Mouse (Mus musculus) gastrocnemius, postnatal 25 days (tissue): Measurements from ENCODE around the gene Ptk7. TPM values are rescaled to one million over a fixed set of nuclear protein-coding genes. Genes with fewer than 3 reads are reported as not detected.

Experiments
- DNase-seq: peaks from one replicate; pipeline ENCODE4 v3.0.0; 2022
- total RNA-seq, 2 experiments: library from RNA; stranded (reverse); gene quantifications; 1 replicate in 1 of 2; 2 replicates in 1 of 2; pipeline ENCODE4 v1.2.3; 2021

Gene Ptk7
- total RNA-seq, 2 experiments from 2014 or later = 1.1 to 1.3 TPM

DNA sequence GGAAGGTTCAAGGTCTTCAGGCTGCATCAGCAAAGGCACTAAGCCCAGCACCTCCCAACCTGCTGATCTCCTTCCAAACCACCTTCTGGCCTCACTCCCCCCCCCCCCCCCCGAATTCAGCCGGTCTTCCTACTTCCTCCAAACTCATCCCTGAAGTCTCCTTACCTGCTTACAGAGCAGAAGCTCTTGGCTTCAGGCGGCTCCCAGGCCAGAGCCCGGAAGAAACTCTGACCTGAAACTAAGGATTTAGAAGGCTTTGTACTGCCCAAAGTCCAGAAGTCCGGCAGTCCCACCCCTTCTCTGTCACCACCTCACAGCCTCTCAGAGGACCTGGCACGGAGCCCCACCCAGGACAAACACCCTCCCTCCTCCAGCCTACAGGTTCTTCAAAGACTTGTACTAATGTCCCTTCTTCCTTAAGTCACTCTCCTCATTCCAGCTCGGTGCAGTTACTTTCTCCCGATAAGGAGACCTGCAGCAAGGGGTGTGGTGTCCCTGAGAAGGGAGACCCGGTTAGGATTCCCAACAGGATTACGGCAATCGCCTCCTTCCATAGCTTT lies 15.7 kb upstream of the Ptk7 start:
- DNase-seq = no peak

- no peak for DNase-seq
These were observed 15.0 kb upstream of the Ptk7 start for GRCm38 (mm10) chr17:46644152-46644805.

- DNase-seq = no peak
These were observed 12.8 kb upstream of the Ptk7 start for GRCm38 (mm10) chr17:46642060-46642459.

GRCm38 (mm10) chr17:46639929-46640328 lies 10.6 kb upstream of the Ptk7 start:
- no peak for DNase-seq

DNA sequence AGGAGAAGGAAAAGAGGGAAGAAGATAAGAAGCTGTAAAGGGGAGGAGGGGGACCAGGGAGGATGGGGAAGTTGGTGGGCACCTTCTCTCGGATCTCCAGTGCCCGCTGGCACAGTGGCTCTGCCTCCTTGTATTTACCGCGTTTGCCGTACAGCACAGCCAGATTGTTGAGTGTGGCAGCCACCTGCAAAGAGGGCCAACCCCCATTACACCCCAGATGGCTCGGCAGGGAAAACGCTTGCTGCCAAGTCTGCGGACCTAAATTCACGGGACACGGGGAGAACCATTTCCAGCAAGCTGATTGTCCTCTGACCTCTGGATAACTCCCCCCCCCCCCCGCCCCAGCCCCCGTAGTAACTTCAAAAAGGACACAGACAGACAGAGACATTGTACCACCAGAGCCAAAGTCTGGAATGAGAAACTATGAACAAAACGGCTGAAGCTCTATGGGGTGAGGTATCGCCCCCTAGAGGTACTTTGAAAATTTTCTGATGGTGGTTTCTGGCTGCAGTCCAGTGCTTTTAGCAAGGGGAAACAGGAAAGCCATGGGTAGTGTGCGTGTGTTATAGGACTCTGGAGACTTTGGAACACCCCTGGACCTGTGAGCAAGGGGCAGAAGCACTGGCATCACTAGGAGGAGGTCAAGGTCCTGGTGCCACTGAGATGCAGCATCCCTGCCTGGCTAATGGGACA lies 7.7 kb upstream of the Ptk7 start:
- peak; percentile 42 for DNase-seq

GRCm38 (mm10) chr17:46629685-46630441 lies 559 bp upstream of the Ptk7 start:
- no peak for DNase-seq

- DNase-seq = no peak
These were observed 873 bp downstream of the Ptk7 start for GRCm38 (mm10) chr17:46628471-46628790.

DNA sequence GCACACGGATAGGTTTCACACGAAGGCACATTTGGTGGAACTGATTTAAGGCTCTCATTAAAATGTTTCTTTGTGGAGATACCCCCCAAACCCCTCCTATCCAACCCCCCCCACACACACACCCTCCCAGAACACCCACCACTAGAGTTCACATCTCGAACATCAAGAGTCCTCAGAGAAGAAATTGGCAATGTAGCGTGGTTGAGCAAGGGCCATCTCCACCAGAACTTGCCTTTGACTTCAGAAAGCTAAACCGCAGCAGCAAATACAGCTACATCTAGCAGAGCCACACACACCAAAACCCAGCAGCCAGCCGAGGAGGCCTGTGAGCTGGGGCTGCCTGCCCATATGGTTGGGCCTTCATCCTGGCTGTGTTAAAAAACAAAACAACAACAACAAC lies 1.9 kb downstream of the Ptk7 start:
- no peak for DNase-seq

DNA sequence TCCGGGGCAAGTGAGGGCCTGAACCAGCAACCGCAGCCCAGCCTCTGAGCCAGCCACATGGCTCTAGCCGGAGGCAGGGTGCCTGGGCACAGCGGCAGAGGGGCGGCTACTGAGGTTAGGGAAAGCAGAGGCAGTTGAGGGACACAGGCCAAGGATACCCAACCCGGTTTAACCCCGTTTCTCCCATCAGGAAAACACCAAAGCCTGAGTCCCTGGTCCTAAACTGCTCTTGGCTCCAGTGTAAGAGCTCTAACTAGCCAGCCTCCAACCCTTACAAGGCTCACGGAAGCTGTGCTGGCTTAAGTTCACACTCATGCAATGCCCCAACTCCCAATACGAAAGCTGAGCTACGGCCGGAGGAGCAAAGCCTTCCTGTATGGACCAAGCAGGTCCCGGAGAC lies 4.7 kb downstream of the Ptk7 start:
- no peak for DNase-seq

DNA sequence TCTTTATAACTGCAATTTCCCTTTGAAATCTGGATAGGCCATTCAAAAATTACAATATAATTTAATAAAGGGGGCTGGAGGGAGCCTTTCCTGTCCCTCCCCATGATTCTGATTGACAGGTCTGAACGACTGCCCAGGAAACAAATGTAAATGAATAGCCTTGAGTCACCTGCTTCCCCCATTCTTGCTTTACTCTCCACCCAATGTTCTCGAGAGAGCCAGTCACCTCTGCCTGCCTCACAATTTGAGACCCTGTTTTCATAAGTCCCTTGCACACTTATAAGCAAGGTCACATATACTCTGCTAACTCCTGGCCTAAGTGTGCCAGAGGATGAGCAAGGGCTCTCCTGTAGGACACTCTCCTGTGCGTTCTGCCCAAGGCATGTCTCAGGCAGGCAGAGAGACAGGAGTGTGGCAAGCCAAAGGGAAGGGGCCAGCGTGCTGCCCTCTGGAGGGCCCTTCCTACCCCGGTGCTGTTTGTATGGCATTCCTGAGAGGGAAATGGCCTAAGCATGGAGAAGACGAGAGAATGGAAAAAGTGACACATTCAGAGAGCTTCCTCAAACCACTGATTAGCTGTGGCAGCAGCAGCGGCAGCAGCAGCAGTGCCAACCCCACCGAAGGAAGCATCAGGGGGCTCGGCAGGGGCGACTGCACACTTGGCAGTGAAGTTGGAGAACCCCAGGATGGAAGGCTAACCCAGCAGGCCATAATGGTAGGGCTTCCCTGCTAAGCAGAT lies 5.3 kb downstream of the Ptk7 start:
- no peak for DNase-seq

DNA sequence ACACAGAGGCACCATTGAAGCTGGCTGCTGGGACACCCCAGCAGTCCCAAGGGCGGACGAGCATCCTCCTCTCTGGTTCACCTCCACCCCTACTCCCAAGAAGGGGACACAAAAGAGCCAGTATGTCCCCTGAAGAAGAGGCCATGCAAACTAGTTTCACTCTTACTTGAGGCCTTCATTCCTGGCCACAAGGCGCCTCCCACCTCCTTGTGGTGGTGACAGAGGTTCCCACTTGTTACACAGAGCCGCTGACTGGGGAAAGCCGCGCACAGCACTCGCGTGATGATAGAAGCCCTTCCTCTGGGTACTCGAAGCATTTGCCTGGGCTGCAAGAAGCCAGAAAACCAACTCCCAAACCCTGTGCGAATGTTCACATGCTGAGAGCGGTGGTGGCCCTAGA lies 7.0 kb downstream of the Ptk7 start:
- no peak for DNase-seq

DNA sequence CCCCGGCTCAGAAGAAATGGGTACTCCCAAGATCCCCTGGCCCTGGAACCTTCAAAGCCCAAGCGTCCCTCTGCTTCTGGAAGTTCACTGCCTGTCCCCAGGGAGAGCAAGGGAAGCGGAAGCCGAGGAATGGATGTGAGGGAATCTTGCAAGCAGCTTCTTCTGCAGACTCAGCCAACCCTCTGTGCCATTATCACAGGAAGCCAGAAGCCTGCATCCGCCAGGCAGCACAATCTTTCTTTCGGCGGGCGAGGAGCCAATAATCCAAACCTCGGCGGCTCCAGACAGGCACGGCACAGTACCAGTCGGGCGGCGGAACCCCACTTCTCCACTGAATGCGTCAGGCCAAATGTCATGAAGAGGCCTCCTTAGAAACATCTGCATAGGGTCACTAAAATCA lies 8.0 kb downstream of the Ptk7 start:
- no peak for DNase-seq

- DNase-seq = no peak
These were observed 9.5 kb downstream of the Ptk7 start for GRCm38 (mm10) chr17:46619683-46620357.

DNA sequence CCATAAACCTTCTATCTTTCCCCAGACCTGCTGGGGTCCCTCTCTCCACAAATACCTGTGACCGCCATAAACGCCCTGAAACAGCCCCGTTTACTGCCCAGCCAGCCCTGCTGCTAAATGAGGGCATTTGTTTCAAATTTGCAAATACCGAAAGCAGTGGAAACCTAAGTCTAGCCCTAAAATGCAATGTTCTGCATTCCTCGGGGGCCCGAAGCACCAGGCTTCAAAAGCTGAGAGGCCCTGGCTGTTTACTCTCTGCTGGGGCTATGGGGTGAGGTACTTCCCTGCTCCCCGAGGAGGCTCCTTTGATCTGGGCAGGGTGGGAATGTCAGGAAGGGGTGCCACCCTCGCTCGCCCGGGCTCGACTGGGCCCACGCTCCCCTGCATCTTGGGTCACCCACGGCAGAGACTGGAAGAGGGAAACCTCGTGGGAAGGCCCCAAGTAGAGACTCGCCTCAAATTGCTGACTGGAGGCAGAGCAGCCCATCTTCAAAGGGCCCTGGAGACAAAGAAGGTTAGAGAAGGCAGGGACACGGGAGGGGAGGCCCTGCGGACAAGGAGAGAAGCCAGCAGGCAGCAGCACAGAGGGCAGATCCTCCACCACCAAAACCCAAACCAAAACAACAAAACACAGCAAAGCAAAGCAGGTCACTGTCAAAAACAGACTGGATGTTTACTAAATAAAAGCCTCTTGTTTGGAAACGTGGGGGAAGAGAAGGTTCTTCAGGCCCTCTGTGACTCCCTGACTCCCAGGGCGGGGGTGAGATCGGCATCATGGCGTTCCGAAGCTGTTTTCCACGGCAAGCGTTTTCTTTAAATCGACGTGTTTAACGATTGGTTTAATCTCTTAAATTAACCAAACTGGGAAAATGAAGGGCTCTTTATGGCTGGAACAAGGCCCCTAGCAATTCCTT lies 10.3 kb downstream of the Ptk7 start:
- DNase-seq = no peak

DNA sequence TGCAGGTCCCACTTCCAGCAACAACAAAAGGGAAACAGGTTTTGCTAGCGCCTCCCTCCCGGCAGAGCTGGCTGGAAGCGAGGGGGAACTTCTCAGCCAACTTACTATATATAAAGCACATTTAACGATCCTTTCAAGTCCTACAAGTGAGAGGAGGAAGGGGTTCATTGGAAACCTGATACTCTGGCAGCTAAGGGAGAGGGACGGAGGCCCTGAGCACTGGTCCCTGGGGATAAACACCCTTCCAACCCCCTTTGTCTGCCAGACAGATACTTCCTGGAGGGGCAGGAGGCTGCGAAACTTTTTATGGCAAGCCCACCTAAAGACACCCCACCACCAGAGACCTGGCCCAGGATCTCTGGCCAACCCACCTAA lies 10.9 kb downstream of the Ptk7 start:
- DNase-seq = no peak

DNA sequence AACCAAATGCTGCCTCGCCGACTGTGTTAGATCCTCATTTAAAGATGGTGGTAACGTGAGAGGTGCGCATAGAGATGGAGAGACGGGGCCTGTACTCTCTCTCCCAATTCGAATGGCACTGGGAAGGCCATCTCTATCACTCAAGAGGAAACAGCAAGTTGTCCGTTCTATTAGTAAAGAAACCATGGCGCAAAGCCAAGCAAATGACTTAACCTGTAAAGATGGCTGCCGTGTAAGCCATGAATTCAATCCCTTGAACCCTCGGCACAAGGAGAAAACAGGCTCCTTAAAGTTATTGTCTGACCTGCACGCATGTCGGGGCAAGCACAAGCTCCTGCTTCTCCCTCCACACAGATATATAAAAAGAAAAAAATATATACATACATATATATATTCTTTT lies 11.5 kb downstream of the Ptk7 start:
- DNase-seq = no peak

DNA sequence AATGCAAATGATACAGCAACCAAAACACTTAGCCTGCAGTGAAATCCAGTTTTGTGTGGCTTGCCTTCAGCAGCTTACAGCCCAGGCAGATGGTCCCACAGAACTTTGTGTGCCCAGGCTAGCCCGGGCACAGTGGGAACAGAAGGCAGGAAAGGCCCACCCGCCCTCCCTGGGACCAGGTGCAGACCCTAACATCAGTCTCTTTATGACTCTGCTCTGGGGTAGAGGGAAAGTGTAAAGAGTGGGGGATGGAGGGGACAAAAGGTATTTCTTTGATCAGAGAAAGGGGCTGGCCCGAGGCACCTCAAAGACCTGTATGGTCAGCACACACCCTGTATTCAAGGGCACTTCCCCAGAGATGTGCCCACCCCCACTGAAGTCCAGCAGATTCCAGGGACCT lies 16.1 kb downstream of the Ptk7 start:
- no peak for DNase-seq

DNA sequence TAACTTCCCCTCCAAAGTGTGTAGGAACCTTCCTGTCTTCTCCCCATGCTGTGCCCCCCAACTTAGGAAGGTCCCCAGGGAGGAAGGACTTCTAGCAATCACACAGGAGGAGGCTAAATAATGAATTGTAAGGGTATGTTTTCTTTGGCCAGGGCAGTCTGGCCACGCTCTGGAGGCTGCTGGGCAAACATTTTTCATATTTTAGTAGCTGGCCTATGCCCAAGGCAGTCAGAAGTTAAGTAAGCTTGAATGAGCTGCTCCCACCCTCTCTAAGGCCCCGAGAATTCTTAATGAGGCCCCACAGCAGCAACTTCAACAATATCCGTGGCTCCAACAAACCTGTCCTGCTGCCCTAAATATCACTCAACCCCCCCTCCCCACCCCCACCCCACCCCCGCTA lies 16.5 kb downstream of the Ptk7 start:
- no peak for DNase-seq

DNA sequence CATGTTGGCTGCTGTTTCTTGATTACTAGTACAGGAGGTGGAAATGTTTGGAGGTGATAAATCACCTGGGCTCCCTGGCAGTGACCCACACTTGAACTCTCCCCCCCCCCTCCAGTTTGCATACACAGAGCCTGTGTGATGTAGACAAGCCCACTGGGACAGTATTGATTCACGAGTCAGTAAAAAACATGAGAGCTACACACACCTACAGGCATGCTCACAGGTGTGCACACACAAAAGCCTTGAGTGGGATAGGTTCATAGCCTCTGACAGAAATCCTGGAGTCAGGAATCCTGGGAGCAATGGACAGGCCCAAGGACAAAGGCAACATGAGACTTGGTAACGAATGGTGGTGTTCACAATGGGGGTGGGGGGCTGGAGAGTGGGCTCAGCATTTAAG lies 17.1 kb downstream of the Ptk7 start:
- DNase-seq = no peak

DNA sequence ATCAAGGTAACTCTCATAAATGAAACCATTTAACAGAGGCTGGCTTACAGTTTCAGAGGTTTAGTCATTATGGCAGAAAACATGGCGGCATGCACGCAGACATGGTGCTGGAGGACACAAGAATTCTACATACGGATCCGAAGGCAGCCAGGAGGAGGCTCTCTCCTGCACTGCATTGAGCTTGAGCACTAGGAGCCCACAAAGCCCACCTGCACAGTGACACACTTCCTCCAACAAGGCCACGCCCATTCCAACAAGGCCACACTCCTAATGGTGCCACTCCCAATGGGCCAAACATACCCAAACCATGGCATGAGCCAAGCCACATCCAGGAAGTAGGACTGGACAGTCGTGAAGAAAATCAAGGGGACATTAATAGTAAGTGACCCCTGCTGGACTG lies 18.0 kb downstream of the Ptk7 start:
- no peak for DNase-seq
